Mouse (Mus musculus) cortical plate, adult 2 months (tissue): ENCODE results near the gene Cog5.

Source experiments
- CTCF ChIP-seq: fragments of 200-500 bp; IDR thresholded peaks from 2 replicates; pipeline ENCODE4 v1.5.1; 2011; ENCODE audit warnings: mild to moderate bottlenecking, control low read depth, low read length; ENCODE audit not compliant: insufficient read depth; ENCODE audit errors: extremely low read depth
- POLR2A ChIP-seq: fragments of 200-500 bp; IDR thresholded peaks from 2 replicates; pipeline ENCODE4 v1.6.1; 2011; ENCODE audit warnings: mild to moderate bottlenecking, low read length, control low read depth; ENCODE audit not compliant: insufficient read depth; ENCODE audit errors: extremely low read depth

DNA sequence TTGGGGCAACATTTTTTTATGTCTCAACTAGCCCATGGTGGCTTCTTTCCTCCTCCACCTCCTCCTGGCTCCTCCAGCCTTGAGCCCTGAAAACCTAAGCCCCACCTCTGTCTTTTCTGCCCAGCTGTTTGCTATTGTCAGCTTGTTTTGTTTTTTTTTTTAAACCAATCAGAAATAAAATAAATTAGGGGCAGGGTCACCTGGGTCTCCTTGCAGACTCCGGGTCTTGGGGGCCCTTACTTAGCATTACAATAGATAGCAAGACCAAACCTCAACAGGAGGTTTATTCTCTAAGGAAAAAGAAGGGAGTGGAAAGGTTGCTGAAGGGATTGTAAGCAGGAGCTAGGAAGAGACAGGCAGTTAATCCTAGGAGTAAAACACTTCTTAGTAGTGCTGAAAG is 181.5 kb downstream of the Cog5 start:
- TF ChIP-seq POLR2A (no peak), CTCF (no peak)
